Mouse (Mus musculus): ENCODE data around the gene Znrf2.

Znrf2 gene
- long read RNA-seq, experiment 1, full-length matches to known transcripts, result 1 of 10 reads
- long read RNA-seq, experiment 1, partial matches to known transcripts, result 0 of 10 reads
- long read RNA-seq, experiment 1, other reads (novel, unspliced or antisense), result 9 of 10 reads
- long read RNA-seq, experiment 2, partial matches to known transcripts, result 0 of 5 reads
- long read RNA-seq, experiment 2, other reads (novel, unspliced or antisense), result 5 of 5 reads

DNA sequence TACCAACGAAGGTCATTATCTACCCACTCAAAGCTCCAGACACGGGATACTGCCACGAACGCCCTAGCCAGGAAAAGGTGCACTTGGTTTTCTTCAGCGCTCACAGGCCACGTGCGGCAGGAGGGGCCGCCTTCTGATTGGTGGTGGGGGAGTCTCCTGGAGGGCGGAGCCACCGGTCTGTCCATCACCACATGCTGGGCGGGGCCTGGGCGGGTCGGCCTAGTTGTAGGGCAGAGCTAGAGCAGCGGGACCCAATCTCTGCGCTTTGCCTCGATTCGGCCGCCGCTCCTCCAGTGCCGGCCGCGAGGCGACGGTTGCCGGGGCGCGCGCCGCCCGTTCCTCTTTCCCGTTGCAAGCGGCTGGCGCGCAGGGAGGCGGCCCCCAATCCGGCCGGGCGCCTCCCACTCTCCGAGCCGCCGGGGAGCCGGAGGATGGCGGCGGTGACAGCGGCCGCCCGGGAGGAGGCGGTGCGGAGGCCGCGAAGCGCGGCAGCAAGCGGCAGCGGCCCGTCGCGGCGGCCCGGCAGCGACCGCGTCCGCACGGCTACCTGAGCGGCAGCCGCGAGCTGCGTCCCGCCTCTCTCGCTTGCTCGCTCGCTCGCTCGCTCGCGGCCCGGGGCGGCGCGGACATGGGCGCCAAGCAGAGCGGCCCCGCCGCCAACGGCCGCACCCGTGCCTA is at the start of gene Znrf2:
TSS of gene Znrf2 (plus strand) at position 529 of the 678 bp plus-strand sequence.
- intact Hi-C loops (cut with DNase I), result no loop called here

DNA sequence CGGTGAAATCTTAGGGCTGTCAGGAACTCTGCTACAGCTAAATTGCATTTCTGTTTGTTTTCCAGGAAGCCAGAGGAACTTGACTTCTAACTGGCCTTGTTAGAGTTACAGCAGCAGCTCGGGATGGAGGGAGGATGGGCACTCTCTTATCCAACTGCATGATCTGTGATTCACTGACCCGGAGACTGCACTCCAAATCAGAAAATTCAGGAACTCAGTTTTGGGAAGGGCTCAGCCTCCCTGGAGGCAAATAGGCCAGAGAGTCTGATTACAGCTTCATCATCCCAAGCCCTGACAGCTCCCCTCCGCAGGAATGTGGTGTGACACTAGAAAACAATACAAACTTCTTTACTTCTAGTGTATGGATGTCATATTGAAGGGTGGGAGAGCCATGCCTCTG is 49.0 kb upstream of the Znrf2 start:
- intact Hi-C loops (cut with DNase I), result no loop called here

DNA sequence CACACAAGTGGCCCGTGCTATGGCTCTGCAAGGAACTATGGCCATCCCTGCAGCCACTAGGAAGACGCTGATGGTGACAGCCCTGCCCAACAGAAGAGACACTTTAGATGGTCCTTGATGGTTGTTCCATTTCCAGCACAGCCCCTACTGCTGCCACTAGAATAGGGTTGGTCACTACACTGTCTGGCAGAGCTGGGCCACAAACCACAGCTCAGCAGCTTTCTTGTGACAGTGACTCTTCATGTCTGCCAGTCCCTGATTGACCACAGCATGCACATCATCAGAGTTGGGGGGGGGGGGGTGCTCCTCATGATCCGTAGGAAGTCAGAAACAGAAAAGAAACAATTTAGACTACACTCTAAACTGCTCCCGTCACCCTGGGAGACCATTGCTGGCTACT is 46.0 kb upstream of the Znrf2 start:
- intact Hi-C loops (cut with DNase I), result no loop called here

DNA sequence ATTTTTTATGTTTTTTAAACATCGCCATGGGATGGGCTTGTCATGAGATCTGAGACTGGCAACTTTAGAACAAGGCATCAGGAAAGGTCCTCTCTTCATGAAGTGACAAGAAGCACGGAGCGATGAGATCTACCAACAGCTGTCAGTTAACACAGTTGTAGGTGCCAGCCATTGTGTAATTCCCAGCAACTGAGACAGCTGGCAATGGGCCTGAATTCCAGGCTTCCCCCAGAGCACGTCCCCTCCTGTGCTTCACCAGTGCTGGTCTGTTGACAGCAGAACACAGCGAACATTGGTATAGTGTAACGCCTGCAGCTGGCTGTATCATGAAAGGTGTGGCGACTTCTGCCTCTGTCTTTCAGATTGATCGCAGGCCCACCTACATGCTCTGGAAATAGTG is 45.5 kb upstream of the Znrf2 start:
- intact Hi-C loops (cut with DNase I), result no loop called here

DNA sequence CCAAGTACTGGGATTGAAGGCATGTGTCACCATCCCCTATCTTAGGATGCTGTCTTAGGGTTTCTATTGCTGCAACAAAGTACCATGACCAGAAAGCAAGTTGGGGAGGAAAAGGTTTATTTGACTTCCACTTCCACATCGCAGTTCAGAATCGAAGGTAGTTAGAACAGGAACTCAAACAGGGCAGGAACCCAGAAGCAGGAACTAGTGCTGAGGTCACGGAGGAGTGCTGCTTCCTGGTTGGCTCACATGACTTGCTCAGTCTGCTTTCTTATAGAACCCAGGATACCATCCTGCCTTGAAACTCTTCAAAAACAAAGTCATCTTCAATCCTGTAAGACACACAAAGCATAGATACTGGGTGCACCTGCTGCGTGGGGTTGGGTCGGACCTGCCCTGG is 44.6 kb upstream of the Znrf2 start:
- intact Hi-C loops (cut with DNase I), result no loop called here

DNA sequence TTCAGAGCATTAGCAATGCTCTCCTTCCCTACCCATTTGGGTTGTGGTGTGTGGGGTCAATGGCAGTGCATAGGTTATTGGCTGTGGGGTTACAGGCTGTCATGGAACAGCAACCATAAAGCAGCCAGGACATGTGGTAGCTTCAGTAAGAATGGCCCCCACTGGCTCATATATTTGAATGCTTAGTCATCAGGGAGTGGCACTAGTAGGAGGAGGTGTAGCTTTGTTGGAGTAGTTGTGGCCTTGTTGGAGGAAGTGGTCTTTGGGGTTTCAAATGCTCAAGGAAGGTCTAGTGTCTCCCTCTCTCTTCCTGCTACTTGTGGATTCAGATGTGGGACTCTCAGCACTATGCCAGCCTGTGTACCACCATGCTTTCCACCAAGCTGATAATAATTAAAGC is 41.0 kb upstream of the Znrf2 start:
- intact Hi-C loops (cut with DNase I), result no loop called here

DNA sequence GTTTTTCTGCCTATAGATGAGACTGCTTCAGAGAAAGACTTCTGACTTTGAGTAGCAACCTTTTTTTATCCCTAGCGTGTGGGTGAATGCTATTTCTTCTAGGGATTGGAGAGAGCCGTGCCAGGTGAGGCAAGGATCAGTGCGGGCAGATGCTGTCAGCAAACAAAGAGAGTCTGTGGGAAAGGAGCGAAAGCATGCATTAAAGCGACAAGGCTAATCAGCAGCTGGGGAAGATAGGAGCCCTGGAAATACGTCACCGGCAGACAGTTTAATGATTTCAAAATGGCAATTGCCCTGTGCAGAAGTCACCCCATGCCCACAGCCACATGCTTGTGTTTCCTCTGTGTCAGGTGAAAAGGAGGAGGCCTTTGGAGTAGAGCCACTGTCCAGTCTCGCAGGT is 39.1 kb upstream of the Znrf2 start:
- intact Hi-C loops (cut with DNase I), result no loop called here

DNA sequence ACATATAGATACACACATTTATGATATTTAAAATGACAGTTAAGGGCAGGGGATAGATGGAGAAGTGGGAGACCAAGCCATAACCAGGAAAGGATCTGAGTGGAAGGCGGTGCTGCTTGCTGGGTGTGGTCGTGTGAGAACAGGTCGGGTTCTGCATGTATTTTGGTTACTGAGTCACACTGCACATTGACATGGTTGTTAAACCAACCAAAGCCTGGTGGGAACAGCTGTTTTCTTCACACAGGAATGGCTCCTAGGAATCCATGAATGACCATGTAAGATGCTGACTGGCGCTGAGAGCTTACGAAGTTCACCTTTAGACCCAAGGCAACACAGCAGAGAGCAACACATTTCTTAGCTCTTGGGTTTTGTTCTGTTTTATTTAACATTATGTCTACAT is 36.7 kb upstream of the Znrf2 start:
- intact Hi-C loops (cut with DNase I), result no loop called here

DNA sequence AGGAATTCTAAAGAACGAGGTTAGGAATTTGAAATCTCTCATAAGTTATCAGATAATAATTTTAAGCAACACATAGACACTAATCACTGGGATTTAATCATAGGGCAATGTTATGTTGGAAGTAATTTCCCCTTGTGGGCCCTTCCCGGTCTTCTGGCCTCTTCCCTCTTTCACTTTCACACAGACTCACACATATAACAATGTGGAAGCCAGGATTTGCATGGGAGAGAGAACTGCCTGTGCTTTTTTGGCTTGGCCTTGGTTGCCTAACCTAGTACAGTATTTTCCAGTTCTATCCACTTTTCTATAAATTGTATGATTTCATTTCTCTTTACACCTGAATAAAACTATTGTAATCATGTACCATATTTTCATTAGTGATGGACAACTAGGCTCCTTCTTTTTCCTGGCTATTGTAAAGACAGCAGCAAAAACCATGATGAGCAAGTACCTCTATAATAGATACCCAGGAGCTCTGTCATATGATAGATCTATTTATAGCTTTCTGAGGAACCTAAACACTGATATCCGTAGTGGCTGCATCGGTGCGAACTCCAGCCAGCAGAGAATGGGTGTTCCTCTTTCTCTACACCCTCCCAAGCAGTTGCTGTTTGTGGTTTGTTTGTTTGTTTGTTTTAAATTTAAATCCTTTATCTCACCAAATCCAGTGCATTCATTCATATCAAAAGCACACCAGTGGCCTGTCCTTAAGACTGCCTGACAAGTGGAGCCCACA is 36.0 kb upstream of the Znrf2 start:
- intact Hi-C loops (cut with DNase I), result no loop called here

DNA sequence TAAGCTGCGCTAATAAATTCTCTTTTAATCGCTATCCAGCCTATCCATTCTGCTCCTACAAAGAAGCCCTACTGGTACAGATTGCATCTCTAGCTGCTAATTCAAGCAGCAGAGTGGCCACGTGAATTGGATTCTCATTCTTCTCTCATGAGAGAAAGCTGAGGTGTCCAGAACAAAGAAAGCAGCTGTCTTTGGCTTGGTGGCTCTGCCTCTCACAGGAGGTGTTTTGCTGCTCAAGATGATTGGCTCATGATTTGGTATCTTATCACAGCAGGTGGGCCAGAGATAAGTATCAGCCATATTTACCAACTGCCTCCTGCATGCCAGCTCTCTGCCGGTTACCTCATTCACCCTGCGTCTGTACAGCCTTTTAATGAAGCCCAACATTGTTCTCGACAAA is 34.8 kb upstream of the Znrf2 start:
- intact Hi-C loops (cut with DNase I), result no loop called here

DNA sequence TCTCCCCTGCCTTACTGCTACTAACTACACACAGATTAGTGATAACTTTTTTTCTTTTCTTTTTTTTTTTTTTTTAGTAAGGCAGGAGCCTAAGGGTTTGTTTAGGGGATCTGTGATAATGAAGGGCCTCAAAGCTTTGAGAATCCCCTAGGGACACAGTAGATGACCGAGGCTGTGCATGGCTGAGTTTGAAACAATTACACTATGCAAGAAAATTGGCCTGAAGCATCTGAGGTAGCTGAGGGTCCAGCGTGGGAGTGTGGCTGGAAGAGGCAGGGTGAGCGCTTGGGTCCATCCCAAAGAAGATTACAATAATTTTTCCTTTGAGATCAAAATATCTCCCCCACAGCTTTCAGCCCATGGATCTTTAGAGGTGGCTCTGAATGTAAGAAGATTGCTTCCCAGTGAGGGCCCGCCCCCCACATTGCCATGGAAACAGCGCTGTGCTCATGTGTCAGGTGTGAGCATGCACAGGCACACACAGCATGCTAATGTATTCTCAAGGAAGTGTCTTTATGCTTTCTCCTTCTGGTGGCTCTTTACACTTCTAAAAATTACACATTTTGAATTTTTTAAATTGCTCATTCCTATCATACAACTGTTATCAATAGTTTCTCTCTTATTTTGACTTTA is 31.5 kb upstream of the Znrf2 start:
- intact Hi-C loops (cut with DNase I), result no loop called here

DNA sequence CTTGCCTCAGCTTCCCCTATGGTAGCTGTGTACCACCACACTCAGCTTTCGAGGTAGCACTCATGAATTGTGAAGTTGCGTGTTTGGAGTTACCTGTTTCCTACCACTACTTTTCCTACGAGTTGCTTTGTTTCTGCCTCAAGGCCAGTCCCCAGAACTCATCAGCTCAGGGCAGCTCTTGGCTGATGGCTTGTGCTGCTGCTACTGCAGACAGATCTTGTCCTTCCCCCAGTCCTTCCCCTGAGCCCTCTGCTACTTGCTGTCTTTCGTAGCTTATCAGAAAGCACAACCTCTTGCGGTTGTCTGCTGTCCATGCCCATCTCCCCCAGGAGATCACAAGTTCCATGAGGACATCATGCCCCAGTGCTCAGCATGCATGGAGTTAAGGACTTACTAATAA is 29.9 kb upstream of the Znrf2 start:
- intact Hi-C loops (cut with DNase I), result no loop called here

DNA sequence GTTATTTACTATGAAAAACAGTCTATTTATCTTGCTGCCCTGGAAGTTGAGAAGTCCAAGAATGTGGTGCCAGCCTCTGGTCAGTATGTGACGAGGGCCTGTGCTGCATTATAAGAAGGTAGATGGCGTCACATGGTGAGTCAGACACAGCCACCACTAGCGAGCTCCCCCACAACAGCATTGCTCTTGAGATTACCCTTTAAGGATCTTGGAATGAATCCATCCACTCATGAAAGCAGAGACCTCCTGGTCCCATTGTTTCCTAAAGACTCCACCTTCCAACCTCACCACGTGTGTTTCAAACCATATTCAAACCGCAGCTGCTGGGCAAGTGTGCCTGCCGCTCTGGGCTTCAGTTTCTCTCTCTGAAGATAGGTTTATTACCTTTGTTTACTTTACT is 28.2 kb upstream of the Znrf2 start:
- intact Hi-C loops (cut with DNase I), result no loop called here

DNA sequence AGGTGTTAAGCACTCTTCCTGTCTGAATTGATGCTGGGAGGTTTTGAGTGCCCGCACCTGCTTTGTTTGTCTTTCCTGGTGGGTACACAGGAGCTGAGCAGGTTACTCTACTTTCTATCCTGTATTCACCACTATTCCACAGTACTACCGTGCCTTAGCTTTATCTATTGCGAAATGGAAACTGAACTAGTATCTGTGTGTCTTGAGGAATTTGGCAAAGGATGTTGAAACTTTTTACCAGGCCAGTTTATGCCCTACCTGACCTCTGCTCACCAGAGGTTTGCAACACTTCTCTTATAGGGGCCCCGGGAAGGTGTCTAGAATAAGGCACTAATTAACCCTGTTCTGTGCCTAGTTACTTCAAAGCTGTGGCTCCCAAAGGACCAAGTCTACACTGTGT is 27.6 kb upstream of the Znrf2 start:
- intact Hi-C loops (cut with DNase I), result no loop called here

DNA sequence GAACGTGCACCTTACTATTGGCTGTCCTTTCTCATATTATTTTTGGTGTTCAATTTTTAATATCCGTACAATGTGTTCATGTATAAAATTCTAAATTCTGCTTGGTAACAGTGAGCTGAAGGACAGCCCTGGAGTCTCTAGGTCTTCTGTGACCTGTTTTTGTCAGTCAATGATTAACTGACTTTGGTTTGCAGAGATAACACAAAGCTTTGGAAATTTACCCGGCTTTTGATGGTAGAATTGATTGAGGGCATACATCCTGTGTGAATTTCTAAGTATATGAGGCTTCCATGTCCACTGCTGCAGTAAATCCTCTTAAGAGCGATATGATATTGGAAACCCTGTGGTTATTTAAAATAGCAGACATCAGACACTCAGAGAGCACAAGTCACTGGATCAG is 26.6 kb upstream of the Znrf2 start:
- intact Hi-C loops (cut with DNase I), result no loop called here

DNA sequence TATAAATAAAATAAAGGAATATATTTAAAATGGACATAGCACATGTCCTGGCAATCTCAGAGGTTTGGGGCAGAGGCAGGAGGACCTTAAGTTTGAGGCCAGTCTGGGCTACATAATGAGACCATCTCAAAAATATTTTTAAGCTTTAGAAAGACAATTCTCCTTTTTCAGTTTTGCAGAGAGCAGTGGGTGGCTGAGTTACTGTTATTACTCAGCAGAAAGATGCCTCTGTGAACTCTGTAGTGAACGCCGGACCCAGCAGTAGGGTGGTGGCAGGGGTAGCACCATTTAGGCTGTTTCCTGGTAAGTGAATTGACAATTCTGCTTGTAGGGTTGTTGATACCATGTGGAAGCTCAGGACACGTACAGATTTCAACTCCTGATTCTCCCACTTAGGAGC is 22.9 kb upstream of the Znrf2 start:
- intact Hi-C loops (cut with DNase I), result no loop called here

DNA sequence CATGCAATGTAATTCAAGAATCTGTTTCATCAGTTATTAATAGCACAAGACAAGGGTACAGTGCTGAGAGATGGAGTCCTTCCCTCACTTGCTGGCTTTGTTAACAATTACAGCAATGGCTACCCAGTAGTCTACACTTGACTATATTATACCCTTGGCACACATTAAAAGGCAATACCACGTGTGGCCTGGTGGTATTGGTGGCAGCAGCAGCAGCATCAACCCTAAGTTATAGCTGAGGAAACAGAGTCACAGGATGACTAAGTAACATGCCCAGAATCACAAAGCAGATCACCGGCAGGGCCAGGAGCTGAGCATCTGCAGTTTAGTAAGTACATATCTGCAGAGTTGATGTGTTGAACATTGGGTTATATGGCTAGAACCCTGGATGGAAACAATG is 22.3 kb upstream of the Znrf2 start:
- intact Hi-C loops (cut with DNase I), result no loop called here

DNA sequence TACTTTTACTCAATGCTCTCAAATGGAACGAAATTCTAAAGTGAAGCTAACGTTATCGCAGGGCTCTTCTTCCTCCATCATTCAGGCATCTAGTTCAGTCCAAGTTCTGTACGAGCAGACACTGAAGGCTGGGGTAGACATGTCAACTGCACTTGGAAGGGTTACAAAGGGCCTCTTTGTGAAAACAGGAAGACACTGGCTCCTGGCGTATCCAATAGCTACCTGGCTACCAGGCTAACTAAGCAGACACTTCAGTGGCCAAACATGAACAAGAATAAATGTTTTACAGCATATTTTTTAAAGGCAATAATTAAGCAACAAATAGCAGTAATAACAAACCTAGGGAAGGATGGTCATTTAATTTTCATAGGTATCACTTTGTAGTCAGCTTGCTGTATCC is 21.7 kb upstream of the Znrf2 start:
- intact Hi-C loops (cut with DNase I), result no loop called here

DNA sequence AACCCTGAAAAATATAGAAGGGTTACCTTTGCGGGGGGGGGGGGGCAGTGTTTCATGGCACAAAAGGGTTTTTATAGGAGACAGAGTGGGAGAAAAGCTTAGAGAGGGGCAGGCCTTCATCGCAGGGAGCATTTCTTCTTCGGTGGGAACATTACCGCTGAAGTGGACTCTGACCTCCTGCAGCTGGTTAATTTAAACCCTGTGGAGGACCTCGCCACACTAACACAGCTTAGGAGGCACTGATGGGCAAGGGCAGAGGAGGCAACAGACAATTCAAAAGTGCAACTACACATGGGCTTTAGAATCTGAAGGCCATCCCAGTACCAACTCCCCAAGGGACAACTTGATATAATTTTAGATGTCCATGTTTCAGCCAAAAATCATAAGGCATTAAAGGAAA is 20.7 kb upstream of the Znrf2 start:
- intact Hi-C loops (cut with DNase I), result no loop called here

DNA sequence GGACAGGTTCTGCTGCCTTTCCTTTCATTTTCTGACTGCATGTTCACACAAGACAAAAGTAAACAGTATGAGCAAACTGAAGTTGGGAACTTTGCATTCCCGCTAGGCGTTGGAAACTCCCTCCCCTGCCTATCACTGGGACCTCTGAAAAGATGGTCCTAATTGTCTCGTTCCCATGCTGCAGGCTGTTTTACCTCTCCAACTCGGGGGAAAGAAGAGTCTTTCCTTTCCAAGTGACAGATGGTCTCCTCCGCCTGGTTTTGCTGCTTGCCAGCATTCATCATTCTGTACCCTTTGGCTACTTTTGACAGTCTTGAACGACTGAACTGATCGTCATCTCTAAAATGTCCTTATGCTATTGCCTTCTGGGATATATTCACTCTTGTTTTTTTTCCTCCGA is 14.4 kb upstream of the Znrf2 start:
- intact Hi-C loops (cut with DNase I), result loop anchor here (10.0 kb wide), 1 partner anchor 212 kb away; no protein-coding TSS in a partner anchor

DNA sequence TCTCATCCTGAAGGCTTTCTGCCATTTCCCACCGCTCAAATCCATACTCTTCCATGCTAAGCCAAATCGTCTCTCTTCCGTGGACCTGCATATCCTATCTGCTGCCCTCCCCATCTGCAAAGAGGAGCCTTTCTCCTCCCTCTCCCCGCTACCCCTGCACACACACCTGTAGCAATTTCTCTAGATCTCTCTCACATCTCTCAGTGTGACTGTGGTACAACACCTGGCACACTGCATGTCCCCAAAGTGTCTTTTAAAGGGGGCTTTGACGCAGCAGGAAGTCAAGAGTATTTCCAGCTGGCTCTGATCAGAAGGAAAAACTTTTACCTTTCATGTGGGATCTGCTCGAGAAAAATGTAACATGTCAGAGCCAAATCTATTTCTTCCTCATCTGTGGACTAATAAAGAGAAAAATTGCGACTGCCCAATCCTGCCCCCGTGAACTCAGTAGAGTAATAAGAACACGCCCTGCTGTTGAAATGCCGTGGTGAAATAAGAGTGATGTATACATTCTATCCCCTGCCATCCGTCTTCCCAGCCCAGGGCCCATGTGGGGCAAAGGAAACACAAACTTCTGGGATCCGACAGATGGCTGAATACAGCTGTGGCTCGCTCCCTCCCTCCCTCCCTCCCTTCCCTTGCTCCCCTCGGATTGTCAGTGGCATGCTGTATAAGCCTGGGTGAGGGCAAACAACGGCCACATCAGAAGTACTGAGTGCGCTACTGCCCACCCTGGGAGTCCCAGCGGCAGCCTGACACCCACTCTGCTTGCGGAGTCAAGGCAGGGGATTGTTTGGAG is 12.5 kb upstream of the Znrf2 start:
- intact Hi-C loops (cut with DNase I), result loop anchor here (10.0 kb wide), 1 partner anchor 211 kb away; no protein-coding TSS in a partner anchor

Measured in adrenal gland (tissue).